Mouse (Mus musculus): Measurements from ENCODE around the gene Jup.
"Not testable (repeated sequence)": the region's sequence is repeated elsewhere in the genome, so short reads cannot be mapped to it uniquely, and the experiment has no call there.

The Jup gene

DNA sequence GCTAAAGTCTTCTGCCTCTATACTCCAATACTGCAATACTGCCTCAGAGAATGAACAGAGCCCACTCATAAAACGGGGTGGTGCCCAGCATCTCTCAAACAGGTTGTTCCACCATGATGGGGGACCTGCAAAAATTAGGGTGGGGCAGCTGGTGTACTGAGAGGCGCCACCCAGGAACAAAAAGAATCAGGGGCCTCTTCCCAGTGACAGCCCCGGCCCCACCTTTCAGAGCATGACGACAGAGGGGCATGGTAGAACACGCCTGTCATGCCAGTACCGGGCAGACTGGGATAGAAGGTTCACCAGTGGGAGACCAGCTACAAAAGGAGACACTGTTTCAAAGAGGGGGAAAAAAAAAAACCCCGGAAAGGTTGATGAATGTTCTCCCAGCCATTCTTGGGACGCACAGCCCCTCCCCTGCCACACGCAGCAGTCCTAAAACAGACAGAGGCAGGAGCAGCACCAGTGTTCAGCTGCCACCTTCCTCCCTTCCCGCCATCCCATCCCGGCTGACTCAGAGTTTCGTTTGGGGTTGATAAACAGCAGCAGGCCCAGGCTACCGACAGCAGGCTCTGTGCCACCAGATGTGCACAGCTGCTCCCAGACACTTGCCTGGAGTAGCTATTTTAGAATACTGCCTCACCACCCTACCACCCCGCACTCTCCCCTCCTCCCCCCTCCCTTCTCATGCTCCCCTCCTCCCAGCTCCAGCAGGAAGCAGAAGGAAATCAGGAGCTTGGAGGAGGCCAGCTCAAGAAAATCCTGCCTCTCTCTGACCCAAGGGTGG, 9.8 kb downstream of the Jup start:
- DNase-seq: peak; percentile 75

- DNase-seq: no peak
These were observed 10.5 kb downstream of the Jup start for GRCm38 (mm10) chr11:100387111-100387510.

DNA sequence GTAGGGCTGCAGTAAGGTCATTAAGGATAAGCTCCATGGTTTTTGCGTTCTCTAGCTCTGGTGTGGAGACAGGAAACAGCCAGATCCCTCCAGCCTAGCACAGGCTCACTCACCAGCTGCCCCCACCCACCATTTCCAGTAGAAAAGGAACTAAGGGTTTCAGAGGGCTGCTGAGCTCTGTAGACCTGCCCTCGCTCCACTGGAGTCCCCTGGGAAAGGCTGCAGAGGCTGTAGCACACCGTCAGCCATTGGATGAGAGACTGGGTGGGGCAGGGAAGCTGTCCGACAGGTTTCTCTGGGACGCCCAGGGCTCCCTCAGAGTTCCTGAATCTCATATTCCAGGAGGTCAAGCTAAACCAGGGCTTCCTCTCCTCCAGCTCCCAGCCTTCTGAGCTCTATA, 11.0 kb downstream of the Jup start:
- peak; percentile 84 for DNase-seq

DNA sequence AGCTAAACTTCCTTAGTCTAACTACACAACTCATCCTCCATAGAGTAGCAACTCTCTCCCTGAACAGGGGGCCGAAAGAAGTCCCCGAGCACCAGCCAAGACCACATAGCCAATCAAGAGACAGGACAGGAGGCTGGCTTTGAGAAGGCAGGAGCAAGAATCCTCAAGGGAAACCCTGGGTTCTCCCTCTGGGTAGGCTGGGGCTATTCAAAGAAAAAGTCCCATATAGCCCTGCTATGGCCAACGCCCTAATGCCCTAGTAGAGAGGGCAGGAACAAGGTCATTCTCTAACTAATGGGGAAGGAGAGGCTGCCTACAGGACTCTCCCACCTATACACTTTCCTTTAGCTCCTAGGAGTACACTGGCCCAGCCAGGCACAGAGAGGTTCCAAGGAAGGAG, 12.5 kb downstream of the Jup start:
- no peak for DNase-seq

DNA sequence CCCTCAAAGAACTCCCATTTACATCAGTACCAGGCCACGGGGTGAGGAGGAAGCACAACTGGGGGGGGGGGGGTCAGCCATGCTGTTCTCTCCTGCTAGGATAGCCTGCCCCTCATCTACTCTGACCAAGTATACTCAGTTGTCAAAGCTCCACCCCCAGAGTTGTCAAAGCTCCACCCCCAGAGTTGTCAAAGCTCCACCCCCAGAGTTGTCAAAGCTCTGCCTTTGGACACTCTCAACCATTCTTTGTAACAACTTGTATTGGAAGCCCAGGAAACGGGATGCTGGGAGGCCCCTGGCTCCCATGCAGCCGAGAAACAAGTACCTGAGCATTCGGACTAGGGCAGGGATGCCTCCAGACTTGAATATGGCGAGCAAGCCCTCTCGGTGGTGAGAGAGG, 14.9 kb downstream of the Jup start:
- DNase-seq: no peak

DNA sequence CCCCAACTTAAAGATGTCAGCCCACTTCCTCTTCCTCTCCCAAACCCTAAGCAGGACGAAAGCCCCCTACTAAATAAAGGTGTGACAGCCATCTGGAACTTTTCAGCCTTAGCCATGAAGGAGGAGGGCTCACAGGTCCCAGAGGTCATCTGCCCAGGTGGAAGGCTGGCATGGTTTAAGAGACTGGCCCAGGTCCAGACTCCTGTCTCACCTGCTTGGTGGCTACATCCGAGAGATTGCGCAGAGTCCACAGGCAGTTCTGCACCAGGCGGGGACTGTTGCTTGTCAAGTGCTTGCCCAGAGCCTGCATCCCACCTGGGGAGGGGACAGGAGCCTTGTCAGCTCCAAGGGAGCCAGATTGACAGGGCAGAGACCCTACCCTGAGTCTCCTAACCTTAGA, 18.3 kb downstream of the Jup start:
- no peak for DNase-seq

- no peak for DNase-seq
These were observed 19.1 kb downstream of the Jup start for GRCm38 (mm10) chr11:100378446-100378845.

DNA sequence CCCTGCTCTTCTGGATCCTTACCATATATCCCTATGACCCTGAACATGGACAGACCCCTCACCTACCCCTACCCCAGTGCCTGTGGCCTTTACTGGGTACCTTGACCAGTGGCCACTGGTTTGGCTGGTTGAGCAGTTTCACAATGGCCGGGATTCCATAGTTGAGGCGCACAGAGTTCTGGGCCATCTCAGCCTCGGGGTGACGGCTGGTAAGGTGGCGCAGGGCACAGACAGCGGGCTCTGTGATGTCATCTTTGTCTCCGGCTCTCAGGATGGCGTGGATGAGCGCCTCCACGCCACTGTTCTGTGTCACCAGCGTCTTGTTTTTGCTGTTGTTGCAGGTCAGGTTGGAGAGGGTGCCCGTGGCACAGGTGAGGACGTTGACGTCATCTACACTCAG, 19.6 kb downstream of the Jup start:
- no peak for DNase-seq

DNA sequence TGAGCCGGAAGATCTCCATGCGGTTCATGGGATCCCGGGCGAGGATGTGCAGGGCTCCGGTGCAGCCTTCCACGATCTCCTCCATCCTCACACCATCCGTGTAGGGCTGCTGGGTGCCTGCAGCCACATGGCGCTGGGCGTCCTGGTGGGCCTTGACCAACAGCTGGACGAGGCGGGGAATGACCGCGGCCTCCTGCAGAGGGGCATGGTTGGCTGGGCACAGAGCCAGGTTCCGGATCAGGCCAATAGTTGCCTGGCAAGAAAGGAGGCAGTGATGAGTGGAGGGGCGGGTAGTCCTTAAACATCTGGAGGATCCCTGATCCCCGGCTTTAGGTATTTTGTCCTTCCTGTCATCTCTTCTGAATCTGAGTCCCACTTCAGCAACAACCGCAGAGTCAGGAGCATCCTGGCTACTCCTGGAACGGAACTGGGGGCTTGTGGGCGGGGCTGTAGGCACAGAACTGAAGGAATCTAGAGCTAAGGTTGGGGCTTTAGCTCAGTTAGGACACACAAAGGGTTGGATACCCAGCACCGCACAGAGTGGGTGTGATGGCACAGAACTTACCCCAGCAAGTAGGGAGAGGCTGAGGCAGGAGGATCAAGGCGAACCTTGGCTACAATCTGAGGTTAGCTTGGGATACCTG, 20.7 kb downstream of the Jup start:
- no peak for DNase-seq

- no peak for DNase-seq
These were observed 21.6 kb downstream of the Jup start for GRCm38 (mm10) chr11:100376005-100376404.

GRCm38 (mm10) chr11:100375127-100375526, 22.4 kb downstream of the Jup start:
- DNase-seq: no peak

- DNase-seq: no peak
These were observed 25.5 kb downstream of the Jup start for GRCm38 (mm10) chr11:100371981-100372558.

DNA sequence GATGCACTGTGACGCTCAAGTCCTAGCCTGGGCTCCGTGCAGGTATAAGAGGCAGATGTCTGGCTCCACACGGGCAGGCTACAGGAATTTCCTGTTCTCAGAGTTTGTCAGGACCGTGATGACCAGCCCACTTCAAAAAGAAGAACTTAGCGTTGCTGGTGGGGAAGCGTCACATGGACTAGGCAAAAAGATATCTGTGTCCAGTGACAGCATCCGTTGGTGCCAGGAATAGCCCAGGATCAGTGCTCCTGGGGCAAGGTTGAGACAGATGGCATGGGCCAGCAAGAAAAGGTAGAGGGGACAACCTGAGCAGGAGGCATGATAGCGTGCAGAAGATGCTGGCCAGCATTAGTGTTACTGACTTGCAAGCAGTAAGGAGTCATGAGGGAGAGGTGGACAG, 27.7 kb downstream of the Jup start:
- no peak for DNase-seq

DNA sequence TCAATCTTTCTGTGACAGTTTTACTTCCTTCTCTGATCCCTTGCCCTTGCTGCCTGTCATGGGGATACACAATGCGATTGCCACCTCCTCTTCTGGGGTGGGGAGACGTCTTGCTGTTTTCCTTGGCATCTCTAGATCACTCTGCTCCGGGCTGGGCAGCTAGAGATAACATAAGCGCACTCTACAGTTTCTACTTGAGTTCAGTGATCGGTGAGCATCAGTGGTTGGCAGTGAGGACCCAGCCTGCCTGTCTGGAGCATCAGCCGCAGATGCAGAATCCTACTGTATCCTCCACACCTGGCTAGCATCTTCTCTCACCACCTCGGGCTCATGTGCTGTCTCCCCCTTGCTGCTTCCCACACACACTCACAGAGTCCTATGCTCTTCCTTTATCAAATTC, 28.4 kb downstream of the Jup start:
- no peak for DNase-seq

DNA sequence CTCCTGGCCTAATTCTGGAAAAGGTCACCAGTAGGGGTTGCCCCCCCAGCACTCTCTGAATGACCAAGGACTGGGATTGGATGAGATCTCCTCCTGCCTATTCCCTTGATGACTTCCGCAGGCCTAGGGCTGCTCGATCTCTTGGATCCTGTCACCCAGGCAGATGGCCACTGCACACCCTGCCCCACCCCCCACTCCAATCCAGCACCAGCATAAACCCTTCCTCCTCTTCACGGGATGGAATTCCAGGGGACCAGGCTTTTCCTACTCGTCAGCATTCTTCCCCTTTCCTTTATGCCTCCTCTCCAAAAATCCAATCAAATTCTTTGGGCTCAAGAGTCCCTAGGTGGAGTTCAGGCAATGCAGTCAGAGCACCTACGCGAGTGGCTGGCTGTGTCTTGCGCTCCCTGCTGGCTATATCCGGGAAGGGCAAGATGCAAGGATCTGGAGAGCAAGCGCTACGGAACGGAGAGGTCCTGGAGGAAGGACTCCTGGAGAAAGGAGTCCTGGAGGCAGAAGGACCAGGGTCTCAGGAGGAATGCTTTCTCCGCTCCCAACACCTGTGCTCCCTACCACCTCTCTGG, 34.5 kb downstream of the Jup start:
- peak; percentile 67 for DNase-seq

GRCm38 (mm10) chr11:100362209-100362978, 35.2 kb downstream of the Jup start:
- DNase-seq: peak; percentile 54

DNA sequence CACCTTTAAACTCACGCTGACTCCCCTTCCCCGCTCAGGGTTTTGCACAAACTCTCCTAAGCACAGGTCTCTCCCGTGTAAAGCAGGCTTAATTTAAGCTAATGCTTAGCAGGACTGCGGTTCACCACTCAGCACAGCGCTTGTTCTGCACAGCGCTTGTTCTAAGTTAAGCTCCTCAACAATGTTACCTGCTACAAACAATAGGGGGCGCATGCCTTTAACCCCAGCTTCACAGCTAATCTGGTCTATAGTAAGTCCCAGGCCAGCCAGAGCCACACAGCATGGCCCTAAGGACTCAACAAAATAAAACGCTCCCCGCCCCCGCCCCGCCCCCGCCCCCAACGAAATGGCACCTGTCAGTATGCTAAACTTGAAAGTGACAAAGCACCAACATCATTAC, 36.5 kb downstream of the Jup start:
- DNase-seq: not testable (repeated sequence)

DNA sequence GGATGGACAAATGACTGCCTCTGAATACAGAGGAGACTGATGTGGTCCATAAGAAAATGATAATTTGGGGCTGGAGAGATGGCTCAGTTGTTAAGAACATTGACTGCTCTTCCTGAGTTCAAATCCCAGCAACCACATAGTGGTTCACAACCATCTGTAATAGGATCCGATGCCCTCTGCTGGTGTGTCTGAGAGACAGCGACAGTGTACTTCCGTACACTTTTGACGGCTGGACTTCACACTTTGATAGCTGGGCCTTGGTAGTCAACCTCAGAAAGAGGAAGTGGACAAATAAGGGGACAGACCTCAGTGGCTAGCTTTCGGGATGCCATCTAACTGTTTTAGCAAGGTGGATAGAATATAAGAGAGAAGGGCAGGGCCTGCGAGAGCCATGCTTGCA, 37.4 kb downstream of the Jup start:
- no peak for DNase-seq

DNA sequence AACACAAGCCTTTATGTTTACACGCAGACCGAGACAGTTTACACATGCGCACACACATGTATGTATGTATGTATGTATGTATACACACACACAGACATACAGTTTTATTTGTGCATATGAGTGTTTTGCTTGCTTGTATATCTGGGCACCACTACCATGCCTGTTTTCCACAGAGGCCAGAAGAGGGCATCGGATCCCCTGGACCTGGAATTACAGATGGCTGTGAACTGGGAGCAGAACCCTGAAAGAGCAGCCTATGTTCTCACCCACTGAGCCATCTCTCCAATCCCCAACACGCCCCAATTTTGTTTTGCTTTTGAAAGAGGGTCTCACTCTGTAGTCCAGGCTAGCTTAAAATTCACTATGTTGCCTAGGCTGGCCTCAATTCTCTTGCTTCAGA, 40.2 kb downstream of the Jup start:
- no peak for DNase-seq

DNA sequence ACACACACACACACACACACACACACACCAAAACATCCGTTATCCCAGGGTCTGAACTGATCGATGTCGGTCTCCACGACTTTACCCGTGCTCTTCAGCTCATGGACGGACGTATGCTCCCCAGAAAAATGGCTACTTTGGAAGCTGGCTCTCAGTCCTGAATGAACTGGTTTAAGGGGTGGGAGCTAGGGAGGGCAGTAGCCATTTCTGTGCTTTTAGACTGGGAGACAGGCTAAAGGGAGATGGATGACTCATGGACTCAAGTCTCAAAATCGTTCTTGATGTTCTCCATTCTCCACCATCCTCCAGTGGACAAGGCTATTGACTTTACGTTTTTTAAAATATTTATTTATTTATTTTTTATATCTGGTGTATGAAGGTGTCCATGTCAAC, 40.7 kb downstream of the Jup start:
- no peak for DNase-seq

DNA sequence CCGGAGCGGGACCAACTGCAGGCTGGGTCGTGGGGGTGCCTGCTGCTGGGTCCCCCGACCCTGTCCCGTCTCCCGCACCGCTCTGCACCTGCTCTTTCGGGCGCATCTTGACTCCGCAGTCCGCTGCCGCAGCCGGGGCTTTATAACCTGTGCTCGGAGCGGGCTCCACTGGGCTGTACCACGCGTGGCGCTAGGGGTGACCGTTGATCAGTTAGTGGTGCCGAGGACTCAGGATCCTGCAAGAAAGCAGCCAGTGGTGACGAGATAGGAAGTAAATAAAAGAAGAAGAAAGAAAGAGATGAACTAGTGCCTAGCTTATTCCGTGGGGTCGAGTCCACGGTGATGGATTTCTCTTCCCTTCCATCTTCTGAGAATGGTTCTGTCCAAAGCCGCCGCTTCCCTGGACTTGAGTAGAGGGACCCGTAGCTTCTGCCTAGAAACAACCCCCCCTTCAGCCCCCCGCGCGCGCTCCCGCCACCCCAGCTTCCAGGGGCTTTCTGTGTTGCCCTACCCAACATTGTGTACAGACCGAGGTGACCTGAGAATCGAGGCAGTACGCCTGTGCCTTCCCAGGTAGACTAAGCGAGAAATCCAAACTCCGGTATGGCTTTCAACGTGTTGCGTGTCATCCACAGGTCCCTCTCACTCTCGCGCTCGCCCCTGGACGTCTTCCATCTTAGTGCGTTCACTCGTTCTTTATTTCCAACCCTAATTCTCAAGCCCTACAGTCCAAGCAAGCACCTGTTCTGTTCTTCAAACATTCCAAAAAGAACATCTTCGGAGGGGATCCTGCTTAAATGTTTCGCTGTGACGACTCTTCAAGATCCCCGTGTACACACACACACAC, 41.4 kb downstream of the Jup start, which contains the start of gene Hap1:
Hap1 (minus strand) TSS at position 157 of the 847 bp plus-strand sequence.
- DNase-seq: peak; percentile 71

Measured in kidney, adult 11 months (tissue).